Mouse (Mus musculus) gastrocnemius, adult 8-10 months (tissue): ENCODE measurements around the gene Peli2. TPM values are rescaled to one million over a fixed set of nuclear protein-coding genes. Genes with fewer than 3 reads are reported as not detected.

Source experiments
- DNase-seq, 2 experiments: peaks; one replicate each; pipeline ENCODE4 v3.0.0; 2022; ENCODE audit warnings: low spot score in 2 of 2
- total RNA-seq, 4 experiments: library from RNA; stranded (reverse); gene quantifications; 2 replicates each; pipeline ENCODE4 v1.2.4; 2022

Gene Peli2
- total RNA-seq, 4 experiments from 2014 or later: 8.3 to 15.3 (median 11.4) TPM

DNA sequence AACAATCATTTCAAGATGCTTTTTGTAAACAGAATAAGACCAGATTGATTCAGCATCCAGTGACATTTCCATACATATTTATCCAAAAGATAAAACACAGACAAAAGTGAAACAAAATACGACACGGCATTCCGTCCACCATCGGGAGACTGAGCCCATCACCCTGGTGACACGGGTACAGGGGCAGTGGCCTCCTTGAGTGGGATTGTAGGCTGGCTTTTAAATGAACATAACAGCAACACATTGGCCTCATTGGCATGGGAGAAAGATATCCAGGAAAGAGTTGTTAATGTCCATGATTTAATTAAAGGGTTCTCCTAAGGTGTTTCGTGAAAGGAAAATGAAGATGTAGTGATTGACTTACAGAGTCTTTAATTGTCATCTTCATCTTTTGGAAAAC lies 5.3 kb downstream of the Peli2 start:
- no peak for DNase-seq

DNA sequence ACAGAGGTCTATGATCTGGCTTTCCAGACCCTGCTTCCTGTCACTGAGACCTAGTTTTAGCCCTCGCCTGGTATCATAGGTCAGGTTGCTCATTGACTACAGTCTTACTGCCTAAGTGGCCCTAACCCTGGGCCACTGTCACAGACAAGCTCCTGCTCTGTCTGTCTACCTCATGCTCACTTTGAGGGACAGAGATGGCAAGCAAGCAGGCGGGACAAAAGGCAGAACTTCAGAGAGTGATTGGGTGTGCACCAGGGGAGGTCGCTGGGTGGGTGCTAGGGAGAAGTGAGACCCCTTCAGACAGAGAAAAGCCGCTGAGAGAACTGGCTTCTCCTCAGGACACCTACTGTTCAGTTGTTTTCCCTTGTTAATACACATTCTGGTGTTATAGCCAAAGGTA lies 6.3 kb downstream of the Peli2 start:
- DNase-seq: no peak

DNA sequence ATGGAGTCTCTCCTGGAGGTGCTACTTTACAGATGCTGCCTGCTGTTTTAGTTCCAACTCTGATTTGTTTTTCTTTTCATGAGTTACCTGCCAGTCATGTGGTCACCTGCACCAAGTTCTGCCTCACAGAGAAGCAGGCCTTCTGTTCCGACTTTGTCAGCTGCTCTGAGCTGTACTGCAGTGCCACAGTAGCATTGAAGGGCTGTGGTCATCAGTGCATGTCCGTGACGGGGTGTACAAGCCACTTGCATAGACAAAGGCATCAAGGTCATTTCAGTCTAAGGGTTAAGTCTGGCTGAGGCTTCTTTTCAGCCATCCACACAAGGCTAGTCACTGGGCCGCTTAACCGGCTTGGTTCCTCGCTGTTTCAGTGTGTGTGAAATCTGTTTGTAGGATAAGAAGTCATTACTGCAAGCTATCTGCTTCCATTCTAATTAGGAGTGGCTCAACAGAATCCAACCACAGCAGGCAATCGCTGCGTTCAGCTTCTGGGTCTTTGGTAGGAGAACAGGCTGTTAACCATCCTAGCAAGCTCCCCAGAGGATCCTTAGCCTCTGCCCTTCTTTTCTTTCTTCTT lies 7.1 kb downstream of the Peli2 start:
- no peak for DNase-seq

DNA sequence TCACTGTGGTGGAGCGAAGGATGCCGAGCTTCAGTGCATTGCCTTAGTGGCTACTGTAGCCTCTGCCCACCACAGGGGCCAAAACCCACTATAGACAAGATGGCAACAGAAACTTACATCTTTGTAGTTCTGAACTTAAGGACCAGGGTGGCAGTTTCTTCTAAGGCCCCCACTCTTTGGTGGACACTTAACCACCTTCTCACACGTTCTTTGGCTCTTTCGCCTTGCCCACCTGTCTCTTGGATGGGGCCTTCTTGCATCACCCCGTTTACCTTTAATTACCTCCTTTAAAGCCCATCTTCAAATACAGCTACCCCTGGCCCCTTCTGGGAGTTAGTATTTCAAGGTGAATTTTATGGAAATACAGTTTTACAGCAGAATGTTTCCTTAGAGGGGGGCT lies 8.1 kb downstream of the Peli2 start:
- DNase-seq: no peak

DNA sequence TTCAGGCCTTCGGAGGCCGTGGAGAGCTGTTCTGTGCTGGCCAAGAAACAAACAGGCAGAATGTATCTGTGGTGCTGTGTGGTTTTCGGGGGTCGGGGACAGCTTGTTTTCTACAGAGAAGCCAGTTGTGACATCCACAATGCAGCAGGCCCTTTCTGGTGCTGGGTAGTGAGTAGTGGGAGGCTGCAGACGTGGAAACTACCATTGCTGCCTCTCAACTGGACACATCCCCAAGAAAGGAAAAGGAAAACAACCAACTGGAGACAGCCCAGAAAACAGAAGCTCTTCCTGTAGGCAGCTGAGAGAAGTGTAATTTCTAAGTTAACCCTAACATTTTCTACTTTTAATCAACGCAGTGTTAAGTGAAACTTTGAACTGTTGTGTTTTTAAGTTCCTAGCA lies 9.4 kb downstream of the Peli2 start:
- no peak for DNase-seq

DNA sequence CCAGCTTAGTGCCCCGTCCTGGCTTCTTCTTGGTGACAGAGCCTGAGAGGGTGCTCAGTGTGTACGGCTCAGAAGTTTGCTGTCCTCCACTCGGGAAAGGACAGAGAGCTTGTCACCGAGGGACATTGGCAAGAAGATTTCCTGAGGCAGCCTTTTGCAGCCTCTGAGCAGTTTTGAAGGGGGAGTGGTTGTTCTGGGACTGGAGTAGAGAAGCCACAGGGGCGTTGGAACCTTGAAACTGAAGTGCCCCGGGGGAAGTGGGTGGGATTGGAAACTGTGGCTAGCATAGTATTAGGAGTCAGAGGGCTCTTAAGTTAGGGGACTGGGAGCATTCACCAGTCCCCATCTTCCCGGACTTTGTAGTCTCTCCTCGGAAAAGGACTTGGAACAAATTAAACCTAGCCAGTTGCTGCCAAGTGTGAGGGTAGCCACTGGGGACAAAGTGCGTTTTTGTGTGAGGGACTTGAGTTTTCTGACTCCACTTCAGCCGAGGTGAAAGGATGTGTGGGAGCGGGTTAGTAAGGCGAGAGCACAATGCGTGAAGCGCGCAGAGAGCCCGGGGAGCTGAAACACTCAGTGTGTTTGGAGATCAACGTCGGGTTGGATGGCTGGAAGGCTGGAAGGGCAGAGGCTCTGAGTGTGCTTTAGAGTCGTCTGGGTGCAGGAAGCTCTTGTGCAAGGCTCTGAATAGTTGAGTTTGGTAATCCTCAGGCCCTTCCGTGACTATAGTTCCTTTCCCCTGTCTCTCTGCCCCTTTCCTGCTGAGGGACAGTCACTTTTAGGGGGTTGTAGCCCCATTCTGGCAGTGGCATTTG lies 10.3 kb downstream of the Peli2 start:
- no peak for DNase-seq

DNA sequence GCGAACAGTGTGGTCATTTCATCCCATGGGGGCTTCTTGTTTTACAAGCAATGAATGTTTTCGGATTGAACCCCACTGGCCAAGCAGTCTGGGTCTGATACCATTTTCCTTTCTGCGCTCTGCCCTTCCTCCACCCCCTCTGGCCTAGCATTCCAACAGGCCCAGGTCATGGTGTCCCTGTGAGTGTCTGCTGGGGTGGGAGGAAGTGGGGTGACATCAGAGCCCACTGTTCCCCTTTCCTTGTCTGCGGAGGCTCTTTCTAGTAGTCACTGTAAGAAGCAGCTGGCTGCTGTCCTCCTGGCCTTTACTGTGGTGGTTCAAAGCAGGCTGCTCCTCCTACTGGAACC lies 10.9 kb downstream of the Peli2 start:
- DNase-seq: no peak

DNA sequence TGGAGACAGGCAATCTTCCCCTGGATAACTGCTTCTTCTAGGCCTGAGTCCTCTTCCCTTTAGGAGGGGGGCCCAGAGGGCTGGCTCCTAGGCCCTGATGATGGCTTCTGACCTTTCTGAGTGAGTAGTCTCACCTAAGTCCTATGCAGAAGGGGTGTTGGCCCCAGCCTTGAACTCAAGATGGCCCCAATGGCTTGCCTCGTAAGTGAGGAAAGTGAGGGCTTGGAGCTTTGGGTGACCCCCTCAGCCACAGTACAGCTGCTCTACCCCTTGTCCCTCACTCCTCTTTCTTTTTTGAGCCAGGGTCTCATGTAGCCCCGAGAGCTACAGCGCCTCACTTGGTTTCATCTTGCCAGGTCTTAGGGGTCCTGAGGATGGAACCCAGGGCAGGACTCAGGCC lies 11.6 kb downstream of the Peli2 start:
- no peak for DNase-seq

DNA sequence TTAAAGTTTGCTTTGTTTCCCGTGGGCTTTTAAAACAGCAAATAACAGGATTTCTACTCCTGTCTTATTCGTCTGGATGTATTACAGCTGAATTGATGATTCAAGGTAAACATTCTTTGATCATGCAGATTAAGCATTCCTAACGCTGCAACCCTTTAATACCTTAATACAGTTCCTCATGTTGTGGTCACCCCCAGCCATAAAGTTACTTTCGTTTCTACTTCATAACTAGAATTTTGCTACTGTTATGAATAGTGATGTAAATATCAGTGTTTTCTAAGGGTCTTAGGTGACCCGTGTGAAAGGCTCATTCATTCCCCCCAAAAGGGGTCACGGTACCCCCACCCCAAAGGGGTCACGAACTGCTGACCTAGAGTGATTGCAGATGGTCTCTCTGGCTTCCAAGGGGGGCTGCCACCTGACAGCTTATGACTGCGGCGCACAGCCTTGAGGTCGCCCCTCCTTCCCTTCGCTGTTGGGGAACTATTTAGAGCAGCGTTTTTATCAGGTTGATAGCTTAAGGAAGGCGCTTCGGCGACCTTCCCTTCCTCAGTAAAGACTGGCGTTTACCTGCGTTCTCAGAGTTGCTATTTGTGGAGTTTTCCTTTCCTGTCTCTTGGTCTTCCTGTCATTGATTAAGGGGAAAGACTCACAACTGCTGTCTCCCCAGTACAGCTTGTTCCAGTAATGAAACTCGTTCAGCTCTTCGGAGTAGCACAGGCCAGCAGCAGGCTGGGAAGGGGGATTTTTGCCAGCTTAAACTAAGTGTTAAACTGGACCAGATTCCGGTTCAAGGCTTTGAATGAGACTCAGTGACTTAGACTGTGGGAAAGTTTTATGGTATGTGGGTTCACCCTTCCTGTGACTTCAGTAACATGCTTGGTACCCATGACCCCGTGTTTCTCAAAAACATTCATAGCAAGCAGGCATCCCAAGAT lies 12.5 kb downstream of the Peli2 start:
- no peak for DNase-seq

DNA sequence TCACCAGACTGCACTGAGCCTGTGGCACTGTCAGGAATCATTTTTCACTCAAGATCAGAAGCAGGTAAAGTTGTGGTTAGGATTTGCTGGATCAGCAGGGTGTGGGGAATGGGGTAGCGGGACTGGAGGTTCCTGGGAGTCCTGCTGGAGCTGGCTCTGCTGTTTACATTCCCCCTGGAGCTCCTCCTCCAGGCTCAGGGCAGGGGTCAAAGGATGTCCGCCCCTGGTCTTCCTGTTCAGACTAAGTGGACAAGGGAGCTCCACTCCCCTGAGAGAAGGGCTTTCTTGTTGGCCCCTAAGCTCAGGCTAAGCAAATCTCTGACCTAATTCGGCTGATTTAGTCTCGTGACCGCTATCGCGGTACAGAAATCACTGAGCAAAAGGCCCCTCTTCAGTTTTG lies 13.7 kb downstream of the Peli2 start:
- DNase-seq: no peak

DNA sequence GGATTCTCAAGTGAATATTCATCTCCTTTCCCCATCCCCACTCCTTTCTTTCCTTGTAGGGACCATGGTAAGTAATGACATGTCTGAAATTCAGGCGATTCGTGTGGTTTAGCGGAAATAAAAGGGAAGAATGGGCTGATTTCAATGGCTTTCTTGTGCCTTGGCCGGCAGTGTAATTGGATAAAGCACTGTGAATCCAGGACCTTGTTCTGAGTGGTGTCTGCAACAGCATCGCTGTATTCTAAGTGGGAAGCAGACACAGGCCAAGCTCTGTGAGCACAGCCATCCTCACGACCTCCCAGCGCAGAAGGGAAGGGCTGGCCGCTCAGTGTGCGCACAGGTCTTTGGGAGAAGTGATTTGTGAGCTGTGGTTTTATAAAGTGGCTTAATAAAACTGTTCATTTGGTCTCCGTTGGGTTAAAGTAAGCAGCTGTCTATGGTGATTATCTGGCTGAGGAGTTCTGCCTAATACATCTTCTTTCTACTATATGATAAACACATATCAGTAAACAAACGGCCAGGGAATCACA lies 15.3 kb downstream of the Peli2 start:
- no peak for DNase-seq

DNA sequence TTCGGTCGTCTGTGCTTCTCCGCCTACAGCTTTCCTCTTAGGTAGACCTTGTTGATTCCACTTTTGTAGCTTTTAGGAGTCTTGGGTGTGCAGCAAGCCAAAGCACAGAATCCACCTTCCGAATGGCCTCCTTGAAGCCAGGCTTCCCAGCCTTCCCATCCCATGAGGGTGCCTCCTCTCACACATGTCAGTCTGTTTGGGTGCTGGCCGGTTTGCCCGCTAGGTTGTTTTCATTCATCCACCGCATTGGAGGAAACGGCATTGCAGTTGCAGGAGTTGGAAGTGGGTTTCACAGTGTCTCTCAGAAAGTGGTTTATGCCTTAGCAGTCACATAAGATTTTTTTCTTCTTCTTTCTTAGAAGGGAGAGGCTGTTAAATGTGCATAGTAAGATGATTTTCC lies 17.1 kb downstream of the Peli2 start:
- DNase-seq: no peak

DNA sequence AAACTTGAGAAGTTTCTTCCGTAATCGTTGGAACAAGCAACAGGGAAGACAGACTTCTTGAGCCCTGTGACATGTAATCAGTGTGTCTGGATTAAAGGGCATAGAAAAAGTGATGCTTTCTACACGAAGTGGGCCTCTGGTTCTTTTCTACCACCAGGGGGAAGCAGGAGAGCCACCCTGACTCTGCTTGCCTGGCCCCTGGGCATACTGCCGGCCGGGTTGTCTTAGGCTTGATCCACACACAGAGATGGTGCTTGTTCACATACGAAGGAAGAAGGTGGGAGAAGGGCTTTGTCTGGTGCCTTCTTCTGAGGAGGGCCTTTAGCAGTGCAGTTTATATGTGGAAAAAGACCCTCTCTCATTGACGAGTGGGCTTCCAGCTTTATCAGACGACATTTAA lies 17.5 kb downstream of the Peli2 start:
- no peak for DNase-seq

DNA sequence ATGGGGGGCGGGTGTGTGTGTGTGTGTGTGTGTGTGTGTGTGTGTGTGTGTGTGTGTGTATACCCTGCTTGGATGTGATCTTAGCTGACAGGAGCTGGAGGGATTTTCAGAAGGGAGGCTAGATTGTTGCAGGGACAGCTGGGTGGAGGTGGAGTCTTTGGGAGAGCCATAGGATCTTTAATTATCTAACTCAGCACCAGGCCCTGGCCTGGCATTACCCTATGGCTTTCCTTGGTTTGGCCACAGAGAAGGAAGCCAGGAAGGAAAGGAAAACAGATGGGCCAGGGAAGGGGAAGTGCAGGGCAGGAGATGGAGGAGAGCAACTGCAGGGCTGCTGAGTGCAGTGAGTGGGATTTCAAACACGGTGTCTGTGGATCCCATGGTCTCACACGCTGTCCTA lies 18.8 kb downstream of the Peli2 start:
- no peak for DNase-seq

DNA sequence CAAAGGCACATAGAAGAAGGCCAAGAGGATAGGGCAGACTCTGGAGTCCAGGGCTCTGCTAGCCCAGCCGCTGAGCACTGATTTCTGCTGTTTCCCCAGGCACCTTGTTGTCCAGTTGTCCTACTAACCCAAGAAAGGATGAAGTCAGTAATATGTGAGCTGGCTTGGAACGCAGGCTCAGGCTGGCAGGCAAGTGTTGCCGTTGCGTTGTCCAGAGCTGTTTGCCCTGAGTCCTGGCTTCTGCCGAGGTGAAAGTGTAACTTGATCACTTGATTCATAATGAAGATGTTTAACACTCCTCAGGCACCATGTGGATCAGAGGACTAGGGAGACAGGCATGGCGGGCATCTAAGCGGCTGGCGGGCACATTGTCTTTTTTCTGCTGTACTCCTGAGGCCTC lies 21.1 kb downstream of the Peli2 start:
- no peak for DNase-seq

DNA sequence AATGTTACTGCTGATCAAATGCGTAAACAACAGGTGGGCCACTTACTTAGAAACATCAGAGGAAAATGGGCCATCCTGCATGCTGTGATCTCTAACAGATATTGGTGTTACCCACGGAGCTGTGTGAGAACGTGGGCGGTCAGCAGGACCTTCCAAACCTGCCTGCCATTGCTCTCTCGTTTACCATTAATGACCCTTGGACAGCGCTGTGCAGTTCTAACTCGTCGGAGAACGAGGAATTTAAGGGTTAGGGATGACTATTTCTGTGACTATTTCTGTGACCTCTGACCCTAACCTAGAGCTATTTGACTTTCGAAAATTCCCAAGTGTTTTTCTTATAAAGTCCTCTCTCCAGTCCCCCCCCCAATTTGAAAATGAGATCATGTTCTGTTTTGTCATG lies 22.1 kb downstream of the Peli2 start:
- no peak for DNase-seq

DNA sequence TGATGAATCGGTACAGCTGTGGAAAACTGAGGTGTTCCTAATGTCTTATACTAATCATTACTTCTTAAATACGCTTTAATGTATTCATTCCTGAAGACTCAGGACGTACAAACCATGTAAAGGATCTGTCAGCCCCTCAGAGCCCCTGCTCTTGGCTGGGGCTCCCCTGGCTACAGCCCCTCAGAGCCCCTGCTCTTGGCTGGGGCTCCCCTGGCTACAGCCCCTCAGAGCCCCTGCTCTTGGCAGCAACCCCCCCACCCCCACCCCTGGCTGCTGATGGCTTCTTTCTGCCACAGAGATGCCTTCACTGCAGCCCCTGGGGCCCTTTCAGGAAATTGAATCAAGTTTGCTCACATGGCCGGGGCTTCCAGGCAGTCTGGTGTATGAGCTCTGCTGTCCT lies 22.5 kb downstream of the Peli2 start:
- DNase-seq: no peak

DNA sequence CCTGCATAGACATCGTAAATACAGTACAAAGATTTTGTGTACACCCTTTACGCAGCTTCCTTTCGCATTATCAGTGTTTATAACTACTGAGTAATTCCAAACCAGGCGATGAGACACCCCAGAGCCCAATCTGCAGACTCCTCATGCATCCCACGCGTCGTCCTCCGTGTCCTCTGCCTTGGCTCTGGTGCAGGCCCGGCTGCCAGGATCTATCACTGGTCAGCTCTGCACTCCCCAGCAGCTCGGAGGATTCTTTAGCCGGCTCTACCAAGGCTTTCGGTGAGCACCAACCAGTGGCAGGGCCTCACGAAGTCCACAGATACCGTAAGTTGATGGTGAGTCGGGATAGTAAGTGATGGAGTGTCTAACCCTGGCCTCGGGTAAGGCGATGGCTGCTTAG lies 23.7 kb downstream of the Peli2 start:
- no peak for DNase-seq

DNA sequence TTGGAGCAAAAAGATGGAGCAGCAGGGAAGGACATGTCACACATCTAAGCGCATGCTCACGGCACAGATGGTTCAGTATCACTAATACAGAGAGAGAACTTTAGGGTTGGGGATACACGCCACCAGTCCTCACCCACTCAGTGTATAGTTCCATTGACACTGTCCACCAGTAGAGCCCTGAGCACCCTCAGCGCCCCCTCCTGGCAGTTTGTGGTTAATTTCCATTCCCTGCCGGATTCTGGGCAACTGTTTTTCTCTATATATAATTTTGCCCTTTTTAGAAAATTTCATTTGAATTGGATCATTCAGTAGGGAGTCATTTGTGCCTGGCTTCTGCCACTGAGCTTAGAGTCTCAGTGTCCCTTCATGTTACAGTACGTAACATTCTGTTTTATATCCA lies 27.1 kb downstream of the Peli2 start:
- no peak for DNase-seq

DNA sequence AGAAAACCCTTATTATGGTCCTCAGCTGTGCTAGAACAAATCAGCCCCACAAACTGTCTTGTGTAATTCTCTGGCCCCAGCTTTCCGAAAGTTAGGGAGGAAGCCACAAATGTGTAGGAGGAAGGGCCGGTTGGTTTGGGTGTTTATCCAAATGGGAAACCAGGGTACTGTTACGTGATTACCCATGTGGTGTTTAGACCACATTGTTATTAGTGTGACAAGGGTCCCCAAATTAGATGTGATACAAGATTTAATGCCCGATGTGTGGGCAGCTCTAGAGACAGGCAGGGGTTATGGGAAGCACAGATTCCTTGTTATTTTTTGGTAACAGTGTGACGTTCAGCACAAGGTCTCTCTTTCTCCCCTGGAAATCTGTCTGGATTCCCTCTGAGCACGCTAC lies 28.0 kb downstream of the Peli2 start:
- DNase-seq: no peak

DNA sequence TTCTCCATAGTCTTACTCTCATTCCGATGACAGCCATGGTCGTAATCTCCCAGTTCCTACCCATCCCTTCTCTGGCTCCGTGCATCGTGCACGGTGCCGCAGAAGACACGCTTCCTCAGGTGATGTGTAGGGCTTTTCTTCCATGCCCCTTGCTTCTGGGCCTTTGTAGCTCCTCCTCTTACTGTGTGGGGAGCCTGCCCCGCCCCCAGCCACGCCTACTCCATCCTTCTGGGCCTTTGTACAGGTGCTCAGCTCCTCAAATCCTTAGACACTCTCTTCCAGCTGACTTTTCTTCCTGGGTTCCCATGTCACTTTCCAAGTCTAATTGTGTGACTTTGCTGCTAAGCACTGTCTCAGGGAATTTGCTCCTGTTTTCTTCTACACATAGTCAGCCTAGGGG lies 28.7 kb downstream of the Peli2 start:
- no peak for DNase-seq

DNA sequence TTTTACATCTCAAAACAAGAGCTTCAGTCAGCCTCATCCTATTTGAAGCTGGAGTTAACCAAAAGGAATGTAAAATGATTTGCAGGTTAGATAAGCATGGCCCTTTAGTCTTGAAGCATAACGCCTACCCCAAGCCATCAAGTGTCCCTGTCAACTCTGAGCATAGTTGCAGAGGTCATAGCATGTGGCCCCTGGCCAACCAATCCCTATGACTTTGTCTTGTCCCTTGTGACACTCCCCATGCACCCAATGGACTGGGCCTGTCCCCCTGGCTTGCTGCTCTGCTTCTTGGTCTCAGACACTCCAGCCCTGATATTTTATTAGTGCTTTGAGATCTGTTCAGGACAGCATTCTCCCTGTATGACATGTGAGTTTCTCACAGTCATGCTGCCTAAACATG lies 30.3 kb downstream of the Peli2 start:
- DNase-seq: no peak
